Mouse (Mus musculus) gastrocnemius, postnatal 36 days (tissue): ENCODE data around the gene Chchd4. TPM values are rescaled to one million over a fixed set of nuclear protein-coding genes. Genes with fewer than 3 reads are reported as not detected.

ENCODE experiments used
- DNase-seq, 2 experiments: peaks; one replicate each; pipeline ENCODE4 v3.0.0; 2022
- intact Hi-C: fragments of 180-260 bp; cut with DNase I; formaldehyde crosslinking; loops from one replicate; pipeline ENCODE4 v1.15.1; 2025
- long read RNA-seq, 2 experiments: library from polyadenylated mRNA; stranded (forward); transcript quantifications; one replicate each; pipeline ENCODE4 v2.0.0; 2021
- total RNA-seq, 2 experiments: library from RNA; stranded (reverse); gene quantifications; 2 replicates each; pipeline ENCODE4 v1.2.3; 2021

Gene Chchd4
- total RNA-seq: 1 to 10 TPM; 8.2 TPM
- long read RNA-seq, experiment 1, transcript Chchd4-201 (3 exons, 3,472 nt): major isoform, 44 of 268 reads
- long read RNA-seq, experiment 1, partial matches to known transcripts: 0 of 268 reads
- long read RNA-seq, experiment 1, other reads (novel, unspliced or antisense): 224 of 268 reads
- long read RNA-seq, experiment 2, transcript Chchd4-201 (3 exons, 3,472 nt): major isoform, 48 of 184 reads
- long read RNA-seq, experiment 2, partial matches to known transcripts: 1 of 184 reads
- long read RNA-seq, experiment 2, other reads (novel, unspliced or antisense): 134 of 184 reads

GRCm38 (mm10) chr6:91472868-91473804, at the start of gene Chchd4, which contains the start of gene Tmem43:
TSS of gene Chchd4 (minus strand) at chr6:91473546.
TSS of gene Tmem43 (plus strand) at chr6:91473703.
- intact Hi-C loops: loop anchor here (2.0 kb wide), 1 partner anchor 36 kb away; no protein-coding TSS in a partner anchor
- peak; percentile 98 to 99 for DNase-seq

GRCm38 (mm10) chr6:91522816-91523215, 49.5 kb upstream of the Chchd4 start:
- no peak for DNase-seq
- intact Hi-C loops: loop anchor here (10.0 kb wide), 1 partner anchor 332 kb away; no protein-coding TSS in a partner anchor

- DNase-seq: no peak
- intact Hi-C loops: no loop called here
Observed at GRCm38 (mm10) chr6:91518454-91519020, 45.2 kb upstream of the Chchd4 start.

GRCm38 (mm10) chr6:91515545-91516449, 42.5 kb upstream of the Chchd4 start, which contains the start of the genes Xpc and Lsm3:
TSS of gene Xpc (minus strand) at chr6:91515888.
TSS of gene Lsm3 (plus strand) at chr6:91515928.
- intact Hi-C loops: no loop called here
- peak; percentile 95 to 99 for DNase-seq

- no peak for DNase-seq
- intact Hi-C loops: no loop called here
Observed at GRCm38 (mm10) chr6:91514737-91515362, 41.5 kb upstream of the Chchd4 start.

GRCm38 (mm10) chr6:91514135-91514534, 40.8 kb upstream of the Chchd4 start:
- DNase-seq: no peak
- intact Hi-C loops: no loop called here

- intact Hi-C loops: no loop called here
- no peak for DNase-seq
Observed at GRCm38 (mm10) chr6:91510211-91510610, 36.9 kb upstream of the Chchd4 start.

GRCm38 (mm10) chr6:91509326-91509725, 36.0 kb upstream of the Chchd4 start:
- intact Hi-C loops: loop anchor here (2.0 to 5.0 kb wide), 3 partner anchors 37 to 222 kb away; partner anchors contain the start of genes Chchd4 and Tmem43
- DNase-seq: peak; percentile 60 to 73

GRCm38 (mm10) chr6:91508041-91508440, 34.7 kb upstream of the Chchd4 start:
- DNase-seq: no peak
- intact Hi-C loops: loop anchor here (2.0 to 5.0 kb wide), 3 partner anchors 35 to 221 kb away; partner anchors contain the start of genes Chchd4 and Tmem43

- intact Hi-C loops: loop anchor here (5.0 kb wide), 2 partner anchors 89 to 219 kb away; no protein-coding TSS in a partner anchor
- DNase-seq: no peak
Observed at GRCm38 (mm10) chr6:91506036-91506435, 32.7 kb upstream of the Chchd4 start.

- intact Hi-C loops: no loop called here
- no peak for DNase-seq
Observed at GRCm38 (mm10) chr6:91503302-91503701, 30.0 kb upstream of the Chchd4 start.

- DNase-seq: no peak
- intact Hi-C loops: no loop called here
Observed at GRCm38 (mm10) chr6:91494526-91494925, 21.2 kb upstream of the Chchd4 start.

GRCm38 (mm10) chr6:91493053-91493452, 19.7 kb upstream of the Chchd4 start:
- intact Hi-C loops: no loop called here
- DNase-seq: no peak

- intact Hi-C loops: no loop called here
Observed at GRCm38 (mm10) chr6:91491004-91491403, 17.7 kb upstream of the Chchd4 start.

GRCm38 (mm10) chr6:91489872-91490271, 16.5 kb upstream of the Chchd4 start:
- intact Hi-C loops: no loop called here
- DNase-seq: no peak

More at GRCm38 (mm10) chr6:91491004-91491403, 17.7 kb upstream of the Chchd4 start:
- DNase-seq: no peak

- intact Hi-C loops: no loop called here
- DNase-seq: no peak
Observed at GRCm38 (mm10) chr6:91488496-91489212, 15.3 kb upstream of the Chchd4 start.

GRCm38 (mm10) chr6:91486736-91487453, 13.5 kb upstream of the Chchd4 start:
- no peak for DNase-seq
- intact Hi-C loops: no loop called here

GRCm38 (mm10) chr6:91483371-91483770, 10.0 kb upstream of the Chchd4 start:
- intact Hi-C loops: no loop called here
- peak in 1 of 2 experiments; percentile 31 for DNase-seq
